Mouse (Mus musculus) kidney, adult 2 months (tissue): Measurements from ENCODE around the gene Pde4d. TPM values are rescaled to one million over a fixed set of nuclear protein-coding genes. Genes with fewer than 3 reads are reported as not detected.
A peak's percentile ranks its signal among the peaks of the same experiment; 100 is the strongest.

ENCODE experiments used
- DNase-seq: peaks from one replicate; pipeline ENCODE4 v3.0.0; 2021
- H3K27ac ChIP-seq: fragments of 200-500 bp; 2 replicates; pipeline ENCODE4 v1.5.1; 2012; ENCODE audit warnings: low read depth, low read length, control low read depth, inconsistent platforms; ENCODE audit not compliant: insufficient read depth
- H3K27me3 ChIP-seq: fragments of 200-500 bp; replicated peaks from 2 replicates; pipeline ENCODE4 v1.6.1; 2012; ENCODE audit warnings: mild to moderate bottlenecking, moderate library complexity, low read length, inconsistent platforms; ENCODE audit not compliant: control insufficient read depth, insufficient read depth
- H3K36me3 ChIP-seq: fragments of 200-500 bp; 2 replicates; pipeline ENCODE4 v1.6.1; 2012; ENCODE audit warnings: mild to moderate bottlenecking, moderate library complexity, low read length, inconsistent platforms; ENCODE audit not compliant: control insufficient read depth, insufficient read depth
- H3K4me1 ChIP-seq: fragments of 200-500 bp; 2 replicates; pipeline ENCODE4 v1.6.1; 2011; ENCODE audit warnings: low read length; ENCODE audit not compliant: control insufficient read depth, insufficient read depth
- H3K4me3 ChIP-seq: fragments of 200-500 bp; 2 replicates; pipeline ENCODE4 v1.5.1; 2011; ENCODE audit warnings: mild to moderate bottlenecking, low read depth, low read length, control low read depth; ENCODE audit not compliant: insufficient read depth
- CTCF ChIP-seq: fragments of 200-500 bp; conservative IDR thresholded peaks from 2 replicates; pipeline ENCODE4 v1.5.1; 2011; ENCODE audit warnings: low read depth, mild to moderate bottlenecking, control low read depth, low read length, moderate library complexity, mixed read lengths; ENCODE audit not compliant: insufficient read depth, insufficient read length
- POLR2A ChIP-seq: fragments of 200-500 bp; IDR thresholded peaks from one replicate; pipeline ENCODE4 v1.6.1; 2011; ENCODE audit warnings: low read depth, low read length, control low read depth
- WGBS: fragments of 180-500 bp; shearing (Covaris S2); methylation state at CpG from one replicate; pipeline ENCODE4 v1.1.7; 2018; 5-methylcytosine and 5-hydroxymethylcytosine counted together
- polyA plus RNA-seq: library from polyadenylated mRNA; depleted of rRNA; stranded (reverse); fragments of >200 nt; gene quantifications from 2 replicates; pipeline ENCODE4 v1.2.3, GENCODE M21; 2012

Gene Pde4d
- polyA plus RNA-seq, 1 experiment, result 18.3 TPM

GRCm38 (mm10) chr13:109752236-109752863, 1302.6 kb downstream of the Pde4d start:
- Histone ChIP-seq H3K4me3 (no peak overlapping the region), H3K36me3 (no peaks in the 10 kb centered on the region), H3K27me3 (no peaks in the 10 kb centered on the region), H3K27ac (0 out of 2 replicates have a peak overlapping the region, but pooled peaks have one; percentile 43), H3K4me1 (no peaks in the 10 kb centered on the region)
- WGBS, result 18% methylated on average over 8 of the region's 8 CpGs
- DNase-seq, result peak; percentile 73
- no peak for TF ChIP-seq CTCF
- no peak for TF ChIP-seq POLR2A

GRCm38 (mm10) chr13:109756854-109757253, 1307.1 kb downstream of the Pde4d start:
- 88% methylated on average over 5 of the region's 5 CpGs for WGBS
- H3K27ac ChIP-seq, result no peak overlapping the region
- no peaks in the 10 kb centered on the region; the same call in 1 of the 2 replicates for H3K4me1 ChIP-seq
- no peaks in the 10 kb centered on the region for H3K27me3 ChIP-seq
- H3K36me3 ChIP-seq, result no peaks in the 10 kb centered on the region
- no peak overlapping the region for H3K4me3 ChIP-seq
- no peak for TF ChIP-seq POLR2A
- no peak for TF ChIP-seq CTCF
- no peak for DNase-seq

GRCm38 (mm10) chr13:109759201-109759600, 1309.5 kb downstream of the Pde4d start:
- no peak for TF ChIP-seq POLR2A
- peak; percentile 68 for TF ChIP-seq CTCF
- no peaks in the 10 kb centered on the region; the same call in 1 of the 2 replicates for H3K4me1 ChIP-seq
- no peak overlapping the region for H3K27ac ChIP-seq
- peak; percentile 43 for DNase-seq
- 32% methylated on average over 5 of the region's 5 CpGs for WGBS
- H3K36me3 ChIP-seq, result no peaks in the 10 kb centered on the region
- H3K27me3 ChIP-seq, result no peaks in the 10 kb centered on the region
- no peak overlapping the region for H3K4me3 ChIP-seq

- peak; percentile 41 for DNase-seq
- H3K27me3 ChIP-seq, result no peaks in the 10 kb centered on the region
- H3K36me3 ChIP-seq, result no peaks in the 10 kb centered on the region
- TF ChIP-seq CTCF (no peak), POLR2A (no peak)
- no peaks in the 10 kb centered on the region; the same call in 1 of the 2 replicates for H3K4me1 ChIP-seq
- H3K27ac ChIP-seq, result no peak overlapping the region
- H3K4me3 ChIP-seq, result no peak overlapping the region
- 39% methylated on average over 13 of the region's 13 CpGs for whole genome bisulfite sequencing
These were observed 1311.3 kb downstream of the Pde4d start for GRCm38 (mm10) chr13:109761081-109761480.

- DNase-seq, result no peak
- WGBS, result 81% methylated on average over 7 of the region's 7 CpGs
- no peaks in the 10 kb centered on the region for H3K27me3 ChIP-seq
- no peak for TF ChIP-seq CTCF
- TF ChIP-seq POLR2A, result no peak
- H3K36me3 ChIP-seq, result no peaks in the 10 kb centered on the region; the same call in 1 of the 2 replicates
- H3K27ac ChIP-seq, result no peak overlapping the region
- H3K4me3 ChIP-seq, result no peak overlapping the region
- H3K4me1 ChIP-seq, result peaks cover 4% of the 10 kb centered on the region; the same call in 1 of the 2 replicates
These were observed 1325.0 kb downstream of the Pde4d start for GRCm38 (mm10) chr13:109774791-109775190.

- 53% methylated on average over 5 of the region's 5 CpGs for WGBS
- H3K4me3 ChIP-seq, result no peak overlapping the region
- H3K27me3 ChIP-seq, result no peaks in the 10 kb centered on the region
- H3K27ac ChIP-seq, result no peak overlapping the region
- no peaks in the 10 kb centered on the region; the same call in 1 of the 2 replicates for H3K36me3 ChIP-seq
- TF ChIP-seq CTCF, result no peak
- TF ChIP-seq POLR2A, result no peak
- no peak for DNase-seq
- H3K4me1 ChIP-seq, result peaks cover 4% of the 10 kb centered on the region; the same call in 1 of the 2 replicates
These were observed 1325.4 kb downstream of the Pde4d start for GRCm38 (mm10) chr13:109775197-109775596.

- Histone ChIP-seq H3K27me3 (no peaks in the 10 kb centered on the region), H3K4me3 (no peak overlapping the region), H3K36me3 (no peaks in the 10 kb centered on the region; the same call in 1 of the 2 replicates), H3K4me1 (peaks cover 4% of the 10 kb centered on the region; the same call in 1 of the 2 replicates), H3K27ac (no peak overlapping the region)
- TF ChIP-seq CTCF (peak; percentile 98), POLR2A (no peak)
- peak; percentile 91 for DNase-seq
- WGBS, result 3% methylated on average over 11 of the region's 11 CpGs
These were observed 1326.4 kb downstream of the Pde4d start for GRCm38 (mm10) chr13:109776116-109776515.
